Mouse (Mus musculus) spleen, postnatal 14 days (tissue): ENCODE measurements at regions not wholly inside any gene's neighbourhood (a gene's known extent, or its start where the extent isn't known, plus 50 kb on each side); places are given as distances from the start of the nearest gene placed in this dataset.
"Not testable (repeated sequence)": the region's sequence is repeated elsewhere in the genome, so short reads cannot be mapped to it uniquely, and the experiment has no call there.

ENCODE experiments used
- DNase-seq, 2 experiments: peaks; one replicate each; pipeline ENCODE4 v3.0.0; 2021 to 2022; ENCODE audit warnings: low spot score in 2 of 2

GRCm38 (mm10) chr4:105641582-105641981, 148.1 kb upstream of the Gm12728 start:
- no peak for DNase-seq

GRCm38 (mm10) chr4:105648820-105649446, 140.7 kb upstream of the Gm12728 start:
- no peak for DNase-seq

GRCm38 (mm10) chr4:105649447-105649833, 140.2 kb upstream of the Gm12728 start:
- no peak for DNase-seq

- no peak for DNase-seq
Observed at GRCm38 (mm10) chr4:105656071-105656655, 133.5 kb upstream of the Gm12728 start.

GRCm38 (mm10) chr4:105658581-105658980, 131.1 kb upstream of the Gm12728 start:
- DNase-seq = no peak

- no peak for DNase-seq
Observed at GRCm38 (mm10) chr4:105676690-105677089, 113.0 kb upstream of the Gm12728 start.

GRCm38 (mm10) chr4:105690716-105691115, 99.0 kb upstream of the Gm12728 start:
- no peak for DNase-seq

- DNase-seq = no peak
Observed at GRCm38 (mm10) chr4:105692380-105692779, 97.3 kb upstream of the Gm12728 start.

- no peak for DNase-seq
Observed at GRCm38 (mm10) chr4:105695895-105696294, 93.8 kb upstream of the Gm12728 start.

- DNase-seq = no peak
Observed at GRCm38 (mm10) chr4:105697123-105697522, 92.5 kb upstream of the Gm12728 start.

GRCm38 (mm10) chr4:105702036-105702435, 87.6 kb upstream of the Gm12728 start:
- DNase-seq = no peak

GRCm38 (mm10) chr4:105703408-105703807, 86.3 kb upstream of the Gm12728 start:
- no peak for DNase-seq

GRCm38 (mm10) chr4:105704271-105704670, 85.4 kb upstream of the Gm12728 start:
- DNase-seq = no peak

- DNase-seq = no peak
Observed at GRCm38 (mm10) chr4:105705996-105706395, 83.7 kb upstream of the Gm12728 start.

GRCm38 (mm10) chr4:105708080-105708796, 81.4 kb upstream of the Gm12728 start:
- DNase-seq = no peak

- no peak for DNase-seq
Observed at GRCm38 (mm10) chr4:105713956-105714355, 75.7 kb upstream of the Gm12728 start.

- no peak for DNase-seq
Observed at GRCm38 (mm10) chr4:105718080-105718479, 71.6 kb upstream of the Gm12728 start.

GRCm38 (mm10) chr4:105728696-105729095, 61.0 kb upstream of the Gm12728 start:
- DNase-seq = no peak

GRCm38 (mm10) chr4:105730900-105731299, 58.8 kb upstream of the Gm12728 start:
- no peak for DNase-seq

GRCm38 (mm10) chr4:105735116-105735515, 54.6 kb upstream of the Gm12728 start:
- not testable (repeated sequence) for DNase-seq
